Mouse (Mus musculus) v-Abl transformed pro-B cells (cell line): ENCODE results near the gene Egln1.

ENCODE experiments used
- in situ Hi-C, 2 experiments: fragments of 400-800 bp; cut with MboI; formaldehyde crosslinking; loops; one replicate each; pipeline ENCODE4 v1.15.1; 2025; ENCODE audit not compliant: unreplicated experiment in 2 of 2

The Egln1 gene

GRCm38 (mm10) chr8:124948733-124949111, 402 bp downstream of the Egln1 start:
- in situ Hi-C loops: loop anchor here in 1 of 2 experiments (25.0 kb wide), 2 partner anchors 1514 to 1989 kb away; partner anchors contain the start of gene Tomm20

- in situ Hi-C loops: loop anchor here in 1 of 2 experiments (25.0 kb wide), 2 partner anchors 1514 to 1989 kb away; partner anchors contain the start of gene Tomm20
Observed at GRCm38 (mm10) chr8:124947865-124948732, 1.0 kb downstream of the Egln1 start.

DNA sequence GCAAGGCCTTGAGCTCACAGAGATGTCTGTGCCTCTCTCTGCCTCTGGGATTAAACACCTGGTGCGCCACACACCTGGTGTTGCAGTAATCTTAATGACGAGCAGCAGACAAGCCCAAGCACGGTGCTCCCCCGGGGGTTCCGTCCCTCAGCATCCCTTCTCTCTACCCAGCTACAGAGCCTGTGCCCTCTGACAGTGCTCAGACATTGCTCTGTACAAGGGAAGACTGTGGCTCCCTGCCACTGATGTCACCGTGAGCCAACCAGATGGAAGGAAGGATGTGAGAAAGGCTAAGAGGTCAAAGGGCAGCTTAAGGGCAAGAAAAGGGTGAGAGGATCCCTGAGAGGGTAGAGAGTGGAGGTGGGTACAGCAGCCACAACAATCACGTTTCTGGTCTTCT, 4.7 kb downstream of the Egln1 start:
- in situ Hi-C loops: loop anchor here in 1 of 2 experiments (25.0 kb wide), 2 partner anchors 1518 to 1993 kb away; partner anchors contain the start of gene Tomm20

DNA sequence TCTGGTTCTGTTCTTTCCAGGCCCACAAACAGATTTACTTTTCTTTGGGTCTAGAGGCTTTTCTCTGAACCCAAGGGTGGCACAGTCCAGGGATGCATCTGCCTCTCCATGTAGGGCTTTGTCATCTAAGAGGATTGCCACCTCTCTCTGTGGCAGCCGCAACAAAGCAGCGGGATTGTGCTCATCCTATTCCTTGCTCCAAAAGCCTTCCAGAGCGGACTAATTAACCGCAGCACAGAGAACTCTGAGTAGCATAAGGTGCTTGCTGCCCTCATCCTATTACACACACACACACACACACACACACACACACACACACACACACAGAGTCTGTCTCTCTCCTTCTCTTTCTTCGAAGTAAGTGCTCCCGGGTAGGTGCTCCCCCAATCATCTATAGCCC, 5.3 kb downstream of the Egln1 start:
- in situ Hi-C loops: loop anchor here in 1 of 2 experiments (25.0 kb wide), 2 partner anchors 1518 to 1994 kb away; partner anchors contain the start of gene Tomm20

DNA sequence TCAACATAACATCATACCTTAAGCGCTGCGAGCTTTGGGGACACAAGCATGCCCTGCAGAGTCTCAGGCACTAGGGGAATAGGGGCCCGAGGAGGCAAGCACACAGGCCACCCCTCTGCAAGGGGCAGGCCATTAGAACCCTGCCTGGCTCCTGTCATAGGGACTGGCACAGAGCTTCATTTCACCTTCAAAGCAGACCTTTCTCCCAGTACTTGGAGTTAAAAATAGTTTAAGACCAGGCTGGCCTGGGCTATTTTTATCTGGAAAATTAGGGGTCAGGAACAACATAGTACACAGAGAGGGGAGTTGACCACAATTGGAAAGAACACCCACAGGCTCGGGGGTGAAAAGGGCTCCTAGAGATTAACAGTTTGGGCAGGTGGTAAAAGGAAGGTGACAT, 11.8 kb downstream of the Egln1 start:
- in situ Hi-C loops: loop anchor here in 1 of 2 experiments (10.0 to 25.0 kb wide), 3 partner anchors 1525 to 2000 kb away; partner anchors contain the start of gene Tomm20

DNA sequence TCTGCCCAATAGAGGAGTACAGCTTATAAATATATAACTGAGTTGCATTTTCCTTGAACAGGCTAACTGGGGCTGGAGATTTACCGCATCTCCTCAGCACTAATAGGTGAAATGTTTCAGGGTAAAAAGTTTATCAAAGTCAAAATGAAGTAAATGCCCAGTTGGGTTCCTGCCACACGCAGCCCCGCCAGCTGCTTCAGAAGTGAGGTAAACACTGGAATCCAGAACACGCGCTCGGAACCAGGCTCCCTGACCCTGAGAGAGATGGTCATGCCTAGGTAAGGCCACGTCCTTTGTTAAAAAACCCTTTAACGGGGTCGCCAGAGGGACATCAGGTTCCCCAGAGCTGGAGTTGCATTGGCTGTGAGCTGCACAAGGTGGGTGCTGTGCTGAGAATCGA, 12.4 kb downstream of the Egln1 start:
- in situ Hi-C loops: loop anchor here in 1 of 2 experiments (10.0 to 25.0 kb wide), 3 partner anchors 1526 to 2001 kb away; partner anchors contain the start of gene Tomm20

GRCm38 (mm10) chr8:124935116-124935515, 14.0 kb downstream of the Egln1 start:
- in situ Hi-C loops: loop anchor here in 1 of 2 experiments (10.0 to 25.0 kb wide), 3 partner anchors 1527 to 2002 kb away; partner anchors contain the start of gene Tomm20

DNA sequence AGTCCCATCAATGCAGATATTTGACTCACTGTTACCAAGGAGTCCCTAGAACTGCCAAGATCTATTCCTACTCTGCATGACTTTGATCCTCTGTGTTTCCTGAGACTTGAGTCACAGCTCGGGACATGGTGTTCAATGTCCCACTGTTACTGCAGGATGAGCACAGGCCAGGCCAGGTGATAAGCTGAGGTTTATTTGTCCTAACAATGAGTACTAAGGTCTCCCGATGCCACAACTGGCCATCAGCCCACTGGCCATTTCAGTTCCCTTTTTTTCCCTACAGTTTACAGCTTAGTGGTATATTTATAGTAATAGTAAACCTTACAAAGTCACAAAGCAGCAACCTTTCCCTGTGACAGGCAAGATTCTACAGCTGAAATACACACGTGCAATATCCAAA, 16.7 kb downstream of the Egln1 start:
- in situ Hi-C loops: loop anchor here in 1 of 2 experiments (10.0 to 25.0 kb wide), 3 partner anchors 1530 to 2005 kb away; partner anchors contain the start of gene Tomm20

DNA sequence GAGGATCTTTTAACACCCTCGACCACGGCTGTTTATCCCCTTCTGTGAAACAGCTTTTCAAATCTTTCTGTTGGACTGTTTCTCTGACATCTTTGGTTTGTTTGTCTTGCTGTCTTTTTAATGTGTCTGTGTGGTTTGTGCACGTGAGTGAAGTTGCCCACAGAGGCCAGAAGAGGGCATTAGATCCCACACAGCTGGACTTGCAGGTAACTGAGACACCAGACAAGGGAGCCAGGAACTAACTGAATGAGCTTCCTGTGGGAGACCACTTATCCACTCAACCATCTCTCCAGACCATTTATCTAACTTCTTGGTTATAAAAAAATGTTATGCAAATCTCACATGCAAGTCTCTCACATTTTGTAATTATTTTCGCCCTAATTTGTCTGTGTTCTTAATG, 18.5 kb downstream of the Egln1 start:
- in situ Hi-C loops: loop anchor here in 1 of 2 experiments (10.0 to 25.0 kb wide), 3 partner anchors 1532 to 2007 kb away; partner anchors contain the start of gene Tomm20

GRCm38 (mm10) chr8:124930086-124930485, 19.0 kb downstream of the Egln1 start:
- in situ Hi-C loops: loop anchor here in 1 of 2 experiments (10.0 to 25.0 kb wide), 3 partner anchors 1532 to 2007 kb away; partner anchors contain the start of gene Tomm20

- in situ Hi-C loops: loop anchor here in 1 of 2 experiments (25.0 kb wide), 2 partner anchors 1533 to 2008 kb away; partner anchors contain the start of gene Tomm20
Observed at GRCm38 (mm10) chr8:124929006-124929405, 20.1 kb downstream of the Egln1 start.

DNA sequence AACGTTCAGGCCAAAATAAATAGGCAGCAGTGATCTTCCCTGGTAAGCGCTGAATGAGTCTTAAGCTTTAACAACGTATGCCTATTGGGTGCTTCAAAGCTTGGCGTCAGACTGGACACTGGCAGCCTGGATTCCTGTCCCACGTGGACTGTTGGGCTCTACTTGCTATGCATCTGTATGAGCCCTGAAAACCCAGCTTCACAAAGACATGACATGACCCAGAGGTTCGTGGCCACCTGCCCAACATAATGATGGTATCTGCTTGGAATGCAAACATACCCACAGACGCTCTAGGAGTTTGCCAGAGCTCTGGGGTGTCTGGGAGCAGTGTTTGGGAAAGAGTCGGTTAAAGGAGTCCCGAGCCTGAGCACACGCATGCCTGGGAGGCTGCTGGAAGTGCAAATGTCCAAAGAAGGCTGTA, 22.8 kb downstream of the Egln1 start:
- in situ Hi-C loops: loop anchor here in 1 of 2 experiments (25.0 kb wide), 2 partner anchors 1536 to 2011 kb away; partner anchors contain the start of gene Tomm20

DNA sequence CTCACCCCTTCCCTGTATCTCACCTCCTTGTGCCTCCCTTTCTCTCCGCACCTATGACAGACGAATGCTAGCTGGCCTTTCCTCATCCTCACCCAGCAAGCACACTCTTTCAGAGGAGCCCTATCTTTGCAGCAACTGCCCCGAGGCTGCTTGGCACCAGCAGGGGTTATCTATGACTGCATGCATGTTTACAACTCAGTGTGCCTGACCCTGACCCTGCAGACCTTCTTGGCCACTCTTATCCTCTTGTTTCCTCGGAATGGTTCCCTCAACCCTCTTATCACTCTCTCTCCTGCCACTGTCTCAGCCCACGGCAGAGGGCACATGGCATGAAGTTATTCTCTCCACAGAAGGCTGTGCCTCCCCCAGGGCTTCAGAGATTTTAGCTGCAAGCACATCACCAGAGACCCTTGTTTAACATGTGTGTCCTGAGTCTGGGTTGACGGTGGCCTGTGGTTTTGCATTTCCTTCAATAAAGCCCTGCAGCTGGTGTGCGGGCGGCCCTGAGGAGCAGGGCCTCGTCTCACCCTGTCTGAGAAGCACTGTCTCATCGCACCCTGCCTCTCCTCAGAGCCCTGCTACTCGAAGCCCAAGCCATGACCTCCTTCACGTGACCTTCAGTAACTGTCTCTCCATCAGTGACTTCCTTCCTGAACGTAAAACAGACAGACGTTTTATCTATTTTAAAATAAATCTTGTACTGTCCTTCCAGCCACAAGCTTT, 23.4 kb downstream of the Egln1 start:
- in situ Hi-C loops: loop anchor here in 1 of 2 experiments (25.0 kb wide), 2 partner anchors 1537 to 2012 kb away; partner anchors contain the start of gene Tomm20

DNA sequence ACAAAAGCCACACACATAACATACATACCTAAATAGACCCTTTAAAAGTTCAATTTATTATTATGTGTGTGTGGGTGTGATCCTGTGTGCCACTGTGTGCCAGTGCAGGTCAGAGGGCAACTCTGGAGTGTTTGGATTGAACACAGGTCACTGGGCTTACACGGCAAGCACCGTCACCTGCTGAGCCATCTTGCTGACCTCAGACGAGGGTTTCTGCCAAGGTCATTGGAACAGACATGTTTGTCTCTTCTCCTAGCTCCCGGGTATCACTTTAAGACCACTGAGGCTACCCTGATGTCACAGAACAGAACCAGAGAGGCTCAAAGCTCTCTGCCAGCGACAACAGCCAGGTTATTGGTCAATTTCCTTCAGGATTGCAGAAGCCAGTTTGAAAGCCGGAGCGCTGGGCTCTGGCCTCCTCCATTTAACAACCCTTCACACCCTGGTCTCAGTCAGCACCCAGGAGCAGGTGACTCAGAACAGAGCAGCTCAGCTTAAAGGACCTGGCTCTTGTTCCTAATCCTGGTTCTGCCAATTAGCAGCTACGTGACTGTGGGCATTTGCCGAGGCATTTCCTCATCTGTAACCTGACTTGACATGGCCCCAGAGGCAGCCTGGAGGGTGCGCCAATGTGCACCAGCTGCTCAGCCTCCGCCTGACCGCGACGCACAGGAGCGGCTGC, 25.0 kb downstream of the Egln1 start:
- in situ Hi-C loops: loop anchor here in 1 of 2 experiments (25.0 kb wide), 1 partner anchor 662 kb away; no protein-coding TSS in a partner anchor

DNA sequence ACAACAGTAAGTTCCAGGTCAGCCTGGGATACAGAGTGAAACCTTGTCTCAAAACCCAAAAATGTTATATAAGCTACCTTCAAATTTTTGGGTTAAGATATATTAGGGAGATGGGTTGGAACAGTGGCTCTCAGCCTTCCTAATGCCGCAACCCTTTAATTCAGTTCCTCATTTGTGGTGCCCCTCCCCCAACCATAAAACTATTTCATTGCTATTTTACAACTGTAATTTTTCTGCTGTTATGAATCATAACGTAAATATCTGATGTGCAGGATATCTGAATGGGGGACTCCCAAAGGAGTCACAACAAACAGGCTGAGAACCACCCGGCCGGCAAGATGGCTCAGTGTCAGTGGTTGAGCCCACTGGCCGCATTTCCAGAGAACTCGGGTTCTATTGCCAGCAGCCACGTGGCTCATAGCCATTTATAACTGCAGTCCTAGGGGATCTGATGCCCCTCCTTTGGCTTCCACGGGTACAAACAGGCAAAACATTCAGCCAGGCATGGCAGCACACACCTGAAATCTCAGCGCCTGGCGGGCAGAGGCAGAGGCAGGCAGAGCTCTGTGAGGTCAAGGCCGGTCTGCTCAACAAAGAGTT, 26.5 kb downstream of the Egln1 start:
- in situ Hi-C loops: loop anchor here in 1 of 2 experiments (25.0 kb wide), 1 partner anchor 660 kb away; no protein-coding TSS in a partner anchor

GRCm38 (mm10) chr8:124921369-124922279, 27.5 kb downstream of the Egln1 start:
- in situ Hi-C loops: loop anchor here in 1 of 2 experiments (25.0 kb wide), 1 partner anchor 659 kb away; no protein-coding TSS in a partner anchor

- in situ Hi-C loops: loop anchor here in 1 of 2 experiments (25.0 kb wide), 1 partner anchor 656 kb away; no protein-coding TSS in a partner anchor
Observed at GRCm38 (mm10) chr8:124917741-124918484, 31.2 kb downstream of the Egln1 start.
